Mouse (Mus musculus) layer of hippocampus, adult 18-20 months (tissue): ENCODE measurements at regions not wholly inside any gene's neighbourhood (a gene's known extent, or its start where the extent isn't known, plus 50 kb on each side); places are given as distances from the start of the nearest gene placed in this dataset.

Experiments used
- DNase-seq, 2 experiments: peaks; one replicate each; pipeline ENCODE4 v3.0.0; 2022; ENCODE audit warnings: low spot score in 2 of 2

GRCm38 (mm10) chr1:80131354-80131753 is 86.9 kb downstream of the Fam124b start:
- no peak for DNase-seq

GRCm38 (mm10) chr1:80123966-80124365 is 94.3 kb downstream of the Fam124b start:
- DNase-seq: no peak

GRCm38 (mm10) chr1:80115913-80116312 is 102.4 kb downstream of the Fam124b start:
- no peak for DNase-seq

- DNase-seq: no peak
Observed at GRCm38 (mm10) chr1:80107747-80108476, 110.4 kb downstream of the Fam124b start.

GRCm38 (mm10) chr1:80106269-80106668 is 112.0 kb downstream of the Fam124b start:
- peak; percentile 13 to 87 for DNase-seq

- no peak for DNase-seq
Observed at GRCm38 (mm10) chr1:80098266-80098665, 120.0 kb downstream of the Fam124b start.

- DNase-seq: no peak
Observed at GRCm38 (mm10) chr1:80091800-80092199, 126.5 kb downstream of the Fam124b start.

GRCm38 (mm10) chr1:80091350-80091749 is 126.9 kb downstream of the Fam124b start:
- DNase-seq: no peak

GRCm38 (mm10) chr1:80088651-80089050 is 129.6 kb downstream of the Fam124b start:
- DNase-seq: no peak

GRCm38 (mm10) chr1:80076357-80076756 is 141.9 kb downstream of the Fam124b start:
- DNase-seq: no peak

GRCm38 (mm10) chr1:80074376-80074775 is 143.9 kb downstream of the Fam124b start:
- no peak for DNase-seq

- DNase-seq: peak; percentile 20 to 58
Observed at GRCm38 (mm10) chr1:80073950-80074349, 144.3 kb downstream of the Fam124b start.

- DNase-seq: no peak
Observed at GRCm38 (mm10) chr1:80069141-80069540, 149.1 kb downstream of the Fam124b start.

- DNase-seq: no peak
Observed at GRCm38 (mm10) chr1:80062121-80062520, 156.2 kb downstream of the Fam124b start.

- DNase-seq: no peak
Observed at GRCm38 (mm10) chr1:80061632-80062031, 156.6 kb downstream of the Fam124b start.

GRCm38 (mm10) chr1:80045141-80045540 is 173.1 kb downstream of the Fam124b start:
- DNase-seq: no peak

- no peak for DNase-seq
Observed at GRCm38 (mm10) chr1:80040409-80040808, 177.9 kb downstream of the Fam124b start.

GRCm38 (mm10) chr1:80039891-80040290 is 178.4 kb downstream of the Fam124b start:
- DNase-seq: no peak

GRCm38 (mm10) chr1:80039161-80039560 is 178.2 kb upstream of the Serpine2 start:
- DNase-seq: no peak

GRCm38 (mm10) chr1:80038059-80038458 is 177.1 kb upstream of the Serpine2 start:
- no peak for DNase-seq

GRCm38 (mm10) chr1:80036436-80036835 is 175.5 kb upstream of the Serpine2 start:
- DNase-seq: no peak

GRCm38 (mm10) chr1:80033522-80033921 is 172.5 kb upstream of the Serpine2 start:
- no peak for DNase-seq

- no peak for DNase-seq
Observed at GRCm38 (mm10) chr1:80033121-80033520, 172.1 kb upstream of the Serpine2 start.
